Mouse (Mus musculus): ENCODE results near the gene Acap3. TPM values are rescaled to one million over a fixed set of nuclear protein-coding genes. Genes with fewer than 3 reads are reported as not detected.

Acap3 gene
- polyA plus RNA-seq, 1 experiment, result 9.0 TPM

DNA sequence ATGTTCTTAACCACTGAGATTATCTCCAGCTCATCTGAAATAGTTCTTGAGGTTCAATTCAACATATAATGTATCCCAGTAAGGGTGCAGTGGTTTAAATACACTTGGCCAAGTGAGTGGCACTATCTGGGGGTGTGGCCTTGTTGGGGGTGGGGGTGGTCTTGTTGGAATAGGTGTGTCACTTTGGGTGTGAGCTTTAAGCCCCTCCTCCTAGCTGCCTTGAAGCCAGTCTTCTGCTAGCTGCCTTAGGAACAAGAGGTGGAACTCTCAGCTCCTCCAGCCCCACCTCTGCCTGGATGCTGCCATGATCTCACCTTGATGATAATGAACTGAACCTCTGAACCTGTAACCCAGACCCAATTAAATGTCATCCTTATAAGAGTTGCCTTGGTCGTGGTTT is 40.4 kb downstream of the Acap3 start:
- no peak overlapping the region for H3K4me3 ChIP-seq (ENCODE audit: control insufficient read depth, low read depth, low read length)
- H3K27me3 ChIP-seq (ENCODE audit: control insufficient read depth, insufficient read depth, low read length), result no peaks in the 10 kb centered on the region
- no peaks in the 10 kb centered on the region for H3K36me3 ChIP-seq (ENCODE audit: control insufficient read depth, insufficient read depth, low read length)
- peaks cover 5% of the 10 kb centered on the region; the same call in 1 of the 2 replicates for H3K4me1 ChIP-seq (ENCODE audit: control insufficient read depth, insufficient read depth, low read length)
- TF ChIP-seq POLR2A (IDR thresholded peaks at IDR 0.05; ENCODE audit: control insufficient read depth, low read depth, low read length) (no peak), CTCF (IDR thresholded peaks at IDR 0.05; ENCODE audit: control insufficient read depth, insufficient read depth, insufficient replicate concordance, low read depth, low read length) (no peak)
- no peak overlapping the region for H3K27ac ChIP-seq (ENCODE audit: control insufficient read depth, insufficient read depth, low read depth, low read length)

DNA sequence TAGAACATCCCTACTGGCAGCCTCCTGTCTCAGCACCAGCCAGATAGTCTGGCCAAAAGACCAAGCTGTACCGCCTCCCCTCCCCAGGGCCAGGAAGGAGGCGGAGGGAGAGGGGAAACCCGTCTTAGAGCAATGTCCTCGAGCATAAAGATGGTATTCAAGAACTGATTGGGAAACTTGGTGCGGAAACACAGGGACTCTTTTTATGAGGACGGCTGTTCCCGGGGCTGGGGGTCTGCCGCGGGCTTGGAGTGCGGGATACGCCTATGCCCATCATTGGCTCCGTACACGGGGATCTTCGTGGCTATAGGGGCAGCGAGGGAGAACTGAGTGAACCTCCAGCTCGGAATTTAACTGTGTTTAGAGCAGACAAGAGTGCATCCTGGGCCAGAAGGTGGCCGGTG is 51.4 kb downstream of the Acap3 start:
- Histone ChIP-seq H3K27ac (ENCODE audit: control insufficient read depth, insufficient read depth, low read depth, low read length) (peak overlapping the region; percentile 27), H3K36me3 (ENCODE audit: control insufficient read depth, insufficient read depth, low read length) (no peaks in the 10 kb centered on the region; the same call in 1 of the 2 replicates), H3K4me1 (ENCODE audit: control insufficient read depth, insufficient read depth, low read length) (peaks cover 10% of the 10 kb centered on the region), H3K27me3 (ENCODE audit: control insufficient read depth, insufficient read depth, low read length) (no peaks in the 10 kb centered on the region), H3K4me3 (ENCODE audit: control insufficient read depth, low read depth, low read length) (peak overlapping the region; percentile 92)
- TF ChIP-seq POLR2A (IDR thresholded peaks at IDR 0.05; ENCODE audit: control insufficient read depth, low read depth, low read length) (no peak), CTCF (IDR thresholded peaks at IDR 0.05; ENCODE audit: control insufficient read depth, insufficient read depth, insufficient replicate concordance, low read depth, low read length) (no peak)

DNA sequence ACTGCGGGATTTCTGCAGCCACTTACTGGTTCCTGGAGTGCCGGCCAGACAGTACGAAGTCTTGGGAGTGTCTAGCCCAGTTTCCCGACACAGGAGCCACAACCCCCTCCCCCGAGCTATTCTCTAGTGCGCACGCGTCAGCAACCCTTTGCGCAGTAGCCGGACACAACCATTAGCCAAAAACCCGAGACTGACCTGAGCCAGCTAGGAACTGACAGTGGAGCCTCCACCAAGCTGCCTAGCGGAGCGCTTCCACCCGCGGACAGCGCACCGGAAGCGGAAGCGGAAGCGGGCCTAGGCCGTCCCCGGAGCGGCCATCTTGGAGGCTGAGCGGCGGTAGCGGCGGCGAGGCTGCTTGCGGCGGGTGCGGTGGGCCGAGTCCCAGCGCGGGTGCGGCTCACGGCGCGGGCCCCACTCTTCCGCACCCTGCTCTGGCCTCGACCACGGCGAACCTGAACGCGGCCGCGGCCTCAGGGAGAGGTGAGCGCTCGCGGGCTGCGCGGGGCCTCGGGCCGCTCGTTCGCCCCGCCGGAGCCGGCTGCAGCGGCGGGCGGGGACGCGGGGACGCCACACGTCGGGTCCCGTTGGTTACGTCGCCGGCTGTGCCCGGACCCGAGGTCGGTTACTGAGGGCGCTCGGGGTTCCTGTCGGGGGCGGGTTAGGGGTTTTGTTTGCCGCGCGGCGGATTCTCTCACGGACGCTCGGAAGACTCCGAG is 52.1 kb downstream of the Acap3 start, which contains the start of gene Ube2j2:
Gene Ube2j2, plus strand, starts transcription at position 298 of the 716 bp plus-strand sequence.
- Histone ChIP-seq H3K4me1 (ENCODE audit: control insufficient read depth, insufficient read depth, low read length) (peaks cover 10% of the 10 kb centered on the region), H3K27ac (ENCODE audit: control insufficient read depth, insufficient read depth, low read depth, low read length) (peak within 1 kb of the TSS; percentile 78), H3K27me3 (ENCODE audit: control insufficient read depth, insufficient read depth, low read length) (no peaks in the 10 kb centered on the region), H3K36me3 (ENCODE audit: control insufficient read depth, insufficient read depth, low read length) (no peaks in the 10 kb centered on the region; the same call in 1 of the 2 replicates), H3K4me3 (ENCODE audit: control insufficient read depth, low read depth, low read length) (peak within 1 kb of the TSS; percentile 92)
- peak; percentile 90 for TF ChIP-seq POLR2A (IDR thresholded peaks at IDR 0.05; ENCODE audit: control insufficient read depth, low read depth, low read length)
- TF ChIP-seq CTCF (IDR thresholded peaks at IDR 0.05; ENCODE audit: control insufficient read depth, insufficient read depth, insufficient replicate concordance, low read depth, low read length), result no peak; the same call in 1 of the 2 replicates

DNA sequence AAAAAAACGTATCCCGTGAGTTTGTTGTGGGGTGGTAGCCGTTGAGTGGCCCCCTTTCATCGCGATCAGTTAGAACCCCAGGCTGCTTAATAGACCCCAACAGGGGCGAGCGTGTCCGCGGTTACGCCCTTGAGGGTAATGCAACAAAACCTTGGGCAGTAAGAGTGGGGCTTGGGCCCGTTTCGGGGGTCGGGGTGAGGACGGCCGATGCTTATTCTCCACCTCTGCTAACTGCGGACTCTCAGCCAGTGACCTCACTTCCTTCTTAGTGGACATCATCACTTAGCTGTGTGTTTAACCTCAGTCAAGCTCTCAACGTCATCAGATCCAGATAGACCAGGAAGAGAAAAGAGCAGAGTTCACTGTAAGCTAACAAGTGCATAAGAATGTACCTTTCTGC is 52.6 kb downstream of the Acap3 start:
- H3K27me3 ChIP-seq (ENCODE audit: control insufficient read depth, insufficient read depth, low read length), result no peaks in the 10 kb centered on the region
- peak overlapping the region; percentile 92 for H3K4me3 ChIP-seq (ENCODE audit: control insufficient read depth, low read depth, low read length)
- TF ChIP-seq POLR2A (IDR thresholded peaks at IDR 0.05; ENCODE audit: control insufficient read depth, low read depth, low read length) (no peak), CTCF (IDR thresholded peaks at IDR 0.05; ENCODE audit: control insufficient read depth, insufficient read depth, insufficient replicate concordance, low read depth, low read length) (no peak)
- H3K27ac ChIP-seq (ENCODE audit: control insufficient read depth, insufficient read depth, low read depth, low read length), result peak overlapping the region; percentile 78
- peaks cover 10% of the 10 kb centered on the region for H3K4me1 ChIP-seq (ENCODE audit: control insufficient read depth, insufficient read depth, low read length)
- H3K36me3 ChIP-seq (ENCODE audit: control insufficient read depth, insufficient read depth, low read length), result no peaks in the 10 kb centered on the region; the same call in 1 of the 2 replicates

DNA sequence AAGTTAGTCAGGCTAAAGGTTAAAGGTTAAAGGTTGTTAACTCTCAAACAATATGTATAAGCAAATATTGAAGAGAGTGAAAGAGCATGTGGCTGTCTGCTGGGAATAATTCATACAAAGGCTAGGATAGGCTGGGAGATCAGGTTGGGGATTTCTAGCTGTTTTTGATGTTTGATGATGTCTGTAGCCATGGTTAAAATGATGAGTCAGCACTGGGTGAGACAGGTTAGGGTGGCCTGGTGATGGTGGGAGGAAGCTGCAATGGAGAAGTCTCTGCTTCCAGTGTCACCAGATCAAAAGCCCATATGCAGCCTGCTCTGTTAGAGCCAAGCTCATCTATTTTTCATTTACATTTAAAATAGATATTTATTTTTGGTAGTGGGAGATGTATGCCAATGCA is 55.5 kb downstream of the Acap3 start:
- Histone ChIP-seq H3K27me3 (ENCODE audit: control insufficient read depth, insufficient read depth, low read length) (no peaks in the 10 kb centered on the region), H3K36me3 (ENCODE audit: control insufficient read depth, insufficient read depth, low read length) (no peaks in the 10 kb centered on the region; the same call in 1 of the 2 replicates), H3K27ac (ENCODE audit: control insufficient read depth, insufficient read depth, low read depth, low read length) (no peak overlapping the region), H3K4me1 (ENCODE audit: control insufficient read depth, insufficient read depth, low read length) (peaks cover 10% of the 10 kb centered on the region), H3K4me3 (ENCODE audit: control insufficient read depth, low read depth, low read length) (no peak overlapping the region)
- TF ChIP-seq POLR2A (IDR thresholded peaks at IDR 0.05; ENCODE audit: control insufficient read depth, low read depth, low read length) (no peak), CTCF (IDR thresholded peaks at IDR 0.05; ENCODE audit: control insufficient read depth, insufficient read depth, insufficient replicate concordance, low read depth, low read length) (no peak)

DNA sequence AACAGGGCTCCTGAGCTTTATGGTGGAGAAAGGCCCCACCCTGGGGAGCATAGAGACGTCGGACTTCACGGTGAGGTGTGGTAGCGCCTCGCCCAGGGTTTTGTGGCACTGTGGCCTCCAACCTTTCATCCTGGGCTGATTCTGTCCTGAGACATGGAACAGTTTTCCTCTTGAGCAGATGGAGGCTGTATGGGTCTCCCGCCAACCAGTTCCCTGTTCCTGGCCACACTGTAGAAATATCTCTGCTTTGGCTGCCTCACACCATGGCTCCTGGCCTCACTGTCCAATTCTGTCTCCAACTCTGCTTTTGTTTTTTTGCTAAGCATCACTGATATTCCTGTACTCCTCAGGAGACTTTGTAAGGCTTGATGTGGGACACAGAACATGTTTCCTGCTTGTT is 63.9 kb downstream of the Acap3 start:
- H3K27ac ChIP-seq (ENCODE audit: control insufficient read depth, insufficient read depth, low read depth, low read length), result no peak overlapping the region
- no peak overlapping the region for H3K4me3 ChIP-seq (ENCODE audit: control insufficient read depth, low read depth, low read length)
- no peaks in the 10 kb centered on the region for H3K27me3 ChIP-seq (ENCODE audit: control insufficient read depth, insufficient read depth, low read length)
- no peaks in the 10 kb centered on the region for H3K4me1 ChIP-seq (ENCODE audit: control insufficient read depth, insufficient read depth, low read length)
- no peaks in the 10 kb centered on the region; the same call in 1 of the 2 replicates for H3K36me3 ChIP-seq (ENCODE audit: control insufficient read depth, insufficient read depth, low read length)
- TF ChIP-seq CTCF (IDR thresholded peaks at IDR 0.05; ENCODE audit: control insufficient read depth, insufficient read depth, insufficient replicate concordance, low read depth, low read length) (no peak), POLR2A (IDR thresholded peaks at IDR 0.05; ENCODE audit: control insufficient read depth, low read depth, low read length) (no peak)

Other genes with a start within 250 kb of the Acap3 start
- gene Gm10563, start 246.4 kb upstream of the Acap3 start, polyA plus RNA-seq (2012; rRNA removed), result not detected in 2 replicates
- gene Mmp23, start 238.4 kb upstream of the Acap3 start, polyA plus RNA-seq (2012; rRNA removed), result 3.7 and 5.9 TPM in 2 replicates
- 39.3 and 40.6 TPM in 2 replicates for gene Mib2, start 222.6 kb upstream of the Acap3 start, polyA plus RNA-seq (2012; rRNA removed)
- 2.7 and 3.3 TPM in 2 replicates for gene Fndc10, start 197.5 kb upstream of the Acap3 start, polyA plus RNA-seq (2012; rRNA removed)
- 34.6 and 37.4 TPM in 2 replicates for gene Ssu72, start 187.0 kb upstream of the Acap3 start, polyA plus RNA-seq (2012; rRNA removed)
- gene Tmem240, start 157.0 kb upstream of the Acap3 start, polyA plus RNA-seq (2012; rRNA removed), result 1.5 and 1.8 TPM in 2 replicates
- gene Atad3a, start 130.7 kb upstream of the Acap3 start, polyA plus RNA-seq (2012; rRNA removed), result 18.7 and 23.4 TPM in 2 replicates
- 5.5 and 5.6 TPM in 2 replicates for gene Vwa1, start 117.1 kb upstream of the Acap3 start, polyA plus RNA-seq (2012; rRNA removed)
- gene Tmem88b, start 105.9 kb upstream of the Acap3 start, polyA plus RNA-seq (2012; rRNA removed), result 1.0 TPM in 2 replicates
- gene Ankrd65, start 101.4 kb upstream of the Acap3 start, polyA plus RNA-seq (2012; rRNA removed), result 0.08 and 0.27 TPM in 2 replicates
- 134 and 144 TPM in 2 replicates for gene Mrpl20, start 88.9 kb upstream of the Acap3 start, polyA plus RNA-seq (2012; rRNA removed)
- 35.4 and 38.4 TPM in 2 replicates for gene Ccnl2, start 79.3 kb upstream of the Acap3 start, polyA plus RNA-seq (2012; rRNA removed)
- 108 and 116 TPM in 2 replicates for gene Aurkaip1, start 60.5 kb upstream of the Acap3 start, polyA plus RNA-seq (2012; rRNA removed)
- 114 and 149 TPM in 2 replicates for gene Mxra8, start 52.1 kb upstream of the Acap3 start, polyA plus RNA-seq (2012; rRNA removed)
- gene Dvl1, start 44.4 kb upstream of the Acap3 start, polyA plus RNA-seq (2012; rRNA removed), result 132 and 135 TPM in 2 replicates
- gene Tas1r3, start 28.5 kb upstream of the Acap3 start, polyA plus RNA-seq (2012; rRNA removed), result 1.9 and 2.3 TPM in 2 replicates
- 223 and 230 TPM in 2 replicates for gene Cptp, start 22.4 kb upstream of the Acap3 start, polyA plus RNA-seq (2012; rRNA removed)
- 19.9 and 21.7 TPM in 2 replicates for gene Ints11, start 22.3 kb upstream of the Acap3 start, polyA plus RNA-seq (2012; rRNA removed)
- gene Pusl1, start within 50 bp of the Acap3 start, polyA plus RNA-seq (2012; rRNA removed), result 20.3 and 23.5 TPM in 2 replicates
- 80.7 and 95.4 TPM in 2 replicates for gene Ube2j2, start 52.0 kb downstream of the Acap3 start, polyA plus RNA-seq (2012; rRNA removed)
- 30.7 and 31.6 TPM in 2 replicates for gene C1qtnf12, start 70.5 kb downstream of the Acap3 start, polyA plus RNA-seq (2012; rRNA removed)
- 2.4 and 2.5 TPM in 2 replicates for gene B3galt6, start 100.8 kb downstream of the Acap3 start, polyA plus RNA-seq (2012; rRNA removed)
- 47.6 and 50.5 TPM in 2 replicates for gene Sdf4, start 101.0 kb downstream of the Acap3 start, polyA plus RNA-seq (2012; rRNA removed)
- gene Tnfrsf4, start 122.0 kb downstream of the Acap3 start, polyA plus RNA-seq (2012; rRNA removed), result 2.8 and 3.4 TPM in 2 replicates
- not detected in 2 replicates for gene Tnfrsf18, start 134.3 kb downstream of the Acap3 start, polyA plus RNA-seq (2012; rRNA removed)
- gene Ttll10, start 167.6 kb downstream of the Acap3 start, polyA plus RNA-seq (2012; rRNA removed), result 641 and 673 TPM in 2 replicates
- gene 9430015G10Rik, start 218.2 kb downstream of the Acap3 start, polyA plus RNA-seq (2012; rRNA removed), result 104 and 121 TPM in 2 replicates
- 0.72 and 0.85 TPM in 2 replicates for gene Rnf223, start 238.7 kb downstream of the Acap3 start, polyA plus RNA-seq (2012; rRNA removed)